Mouse (Mus musculus) left cerebral cortex, adult 8-10 months (tissue): ENCODE measurements around the gene Ptk6. TPM values are rescaled to one million over a fixed set of nuclear protein-coding genes. Genes with fewer than 3 reads are reported as not detected.

Experiments
- total RNA-seq, 4 experiments: library from RNA; stranded (reverse); gene quantifications; 2 replicates each; pipeline ENCODE4 v1.2.4; 2022

Gene Ptk6
- total RNA-seq, 4 experiments from 2014 or later = not detected

Other genes starting within 250 kb of the Ptk6 start
- 10 to 100 TPM; 43.8 to 48.3 (median 46.8) TPM for gene Nkain4, start 248.1 kb downstream of the Ptk6 start, total RNA-seq
- gene Arfgap1, start 235.6 kb downstream of the Ptk6 start, total RNA-seq = 100 to 1,000 TPM; 137 to 153 (median 140) TPM
- gene Col20a1, start 216.3 kb downstream of the Ptk6 start, total RNA-seq = 1 to 10 TPM; 1.1 to 3.2 (median 1.2) TPM
- gene Chrna4, start 159.2 kb downstream of the Ptk6 start, total RNA-seq = 10 to 100 TPM; 37.9 to 43.7 (median 41.7) TPM
- 100 to 1,000 TPM; 231 to 254 (median 236) TPM for gene Kcnq2, start 67.5 kb downstream of the Ptk6 start, total RNA-seq
- 1,000 to 10,000 TPM; 1,221 to 1,269 (median 1,259) TPM for gene Eef1a2, start 45.8 kb downstream of the Ptk6 start, total RNA-seq
- gene Ppdpf, start 15.5 kb downstream of the Ptk6 start, total RNA-seq = 10 to 100 TPM; 73.1 to 84.3 (median 75.9) TPM
- under 1 TPM in 3 of 4 experiments, not detected in 1; 0.16 to 0.40 (median 0.33) TPM for gene Srms, start 10.4 kb upstream of the Ptk6 start, total RNA-seq
- not detected for gene Fndc11, start 17.2 kb upstream of the Ptk6 start, total RNA-seq
- gene Helz2, start 39.2 kb upstream of the Ptk6 start, total RNA-seq = 1 to 10 TPM; 2.3 to 3.5 (median 2.5) TPM
- gene Gmeb2, start 85.2 kb upstream of the Ptk6 start, total RNA-seq = 10 to 100 TPM; 20.0 to 24.2 (median 21.6) TPM
- 100 to 1,000 TPM; 608 to 681 (median 642) TPM for gene Stmn3, start 111.7 kb upstream of the Ptk6 start, total RNA-seq
- gene Rtel1, start 117.0 kb upstream of the Ptk6 start, total RNA-seq = 10 to 100 TPM; 28.9 to 35.7 (median 29.6) TPM
- gene Zgpat, start 162.1 kb upstream of the Ptk6 start, total RNA-seq = 10 to 100 TPM; 52.9 to 68.4 (median 59.9) TPM
- gene Arfrp1, start 162.6 kb upstream of the Ptk6 start, total RNA-seq = 10 to 100 TPM; 41.8 to 44.4 (median 43.9) TPM
- 10 to 100 TPM; 33.0 to 37.9 (median 34.9) TPM for gene Lime1, start 177.3 kb upstream of the Ptk6 start, total RNA-seq